Mouse (Mus musculus) C2C12 (cell line): ENCODE measurements around the gene Map7d1. TPM values are rescaled to one million over a fixed set of nuclear protein-coding genes. Genes with fewer than 3 reads are reported as not detected.

ENCODE experiments used
- H3K27me3 ChIP-seq: one replicate; pipeline ENCODE4 v1.6.1; 2011; ENCODE audit not compliant: control insufficient read depth, insufficient read depth, insufficient read length
- H3K36me3 ChIP-seq: one replicate; pipeline ENCODE4 v1.6.1; 2011; ENCODE audit not compliant: control insufficient read depth, insufficient read depth
- H3K4me3 ChIP-seq: one replicate; pipeline ENCODE4 v1.5.1; 2011; ENCODE audit warnings: mild to moderate bottlenecking, control low read depth; ENCODE audit not compliant: poor library complexity, insufficient read depth, severe bottlenecking
- H3K79me2 ChIP-seq: one replicate; pipeline ENCODE4 v1.6.1; 2011; ENCODE audit not compliant: control insufficient read depth, insufficient read depth
- H3K79me3 ChIP-seq: one replicate; pipeline ENCODE4 v1.6.1; 2011; ENCODE audit warnings: low read depth, control low read depth
- H3ac ChIP-seq: one replicate; pipeline ENCODE3; 2011; ENCODE audit warnings: low read depth; ENCODE audit not compliant: control insufficient read depth, insufficient read length
- CEBPB ChIP-seq: IDR thresholded peaks from one replicate; pipeline ENCODE4 v1.6.1; 2011; ENCODE audit warnings: low read depth, mild to moderate bottlenecking, control low read depth, moderate library complexity
- CTCF ChIP-seq: IDR thresholded peaks from one replicate; pipeline ENCODE4 v1.5.1; 2011; ENCODE audit not compliant: control insufficient read depth, insufficient read depth, insufficient read length
- FOSL1 ChIP-seq: IDR thresholded peaks from one replicate; pipeline ENCODE4 v1.8.0; 2011; ENCODE audit warnings: mild to moderate bottlenecking, low read length; ENCODE audit not compliant: poor library complexity, insufficient read depth, severe bottlenecking
- MAX ChIP-seq: IDR thresholded peaks from one replicate; pipeline ENCODE4 v1.6.1; 2011; ENCODE audit warnings: mild to moderate bottlenecking, control low read depth
- MYOD1 ChIP-seq: IDR thresholded peaks from one replicate; pipeline ENCODE4 v1.6.1; 2011; ENCODE audit warnings: low read depth; ENCODE audit not compliant: control insufficient read depth, insufficient read length
- MYOG ChIP-seq: IDR thresholded peaks from one replicate; pipeline ENCODE4 v1.6.1; 2011; ENCODE audit not compliant: control insufficient read depth, insufficient read length; ENCODE audit errors: extremely low read depth
- USF1 ChIP-seq: IDR thresholded peaks from one replicate; pipeline ENCODE4 v1.6.1; 2011; ENCODE audit warnings: low read depth, mild to moderate bottlenecking, control low read depth, moderate library complexity
- polyA plus RNA-seq: library from polyadenylated mRNA; unstranded; fragments of >200 nt; fragmentation: generic; extraction: Trizol; gene quantifications from one replicate; pipeline ENCODE4 v1.2.1, GENCODE M21; 2012; ENCODE audit warnings: missing spikeins

Map7d1 gene
- polyA plus RNA-seq, 1 experiment, result 130 TPM

GRCm38 (mm10) chr4:126241956-126242355 is 14.2 kb downstream of the Map7d1 start:
- Histone ChIP-seq H3K79me3 (peaks cover 56% of the 10 kb centered on the region), H3K36me3 (peaks cover 60% of the 10 kb centered on the region), H3K27me3 (no peaks in the 10 kb centered on the region), H3ac (peak overlapping the region; percentile 18), H3K79me2 (peaks cover 93% of the 10 kb centered on the region), H3K4me3 (no peak overlapping the region)
- TF ChIP-seq MYOG (no peak), CEBPB (no peak), MYOD1 (no peak), FOSL1 (no peak), USF1 (no peak), CTCF (no peak), MAX (no peak)

GRCm38 (mm10) chr4:126239862-126240475 is 16.2 kb downstream of the Map7d1 start:
- Histone ChIP-seq H3K4me3 (no peak overlapping the region), H3K36me3 (peaks cover 62% of the 10 kb centered on the region), H3K27me3 (no peaks in the 10 kb centered on the region), H3ac (no peak overlapping the region), H3K79me2 (peaks cover 73% of the 10 kb centered on the region), H3K79me3 (peaks cover 40% of the 10 kb centered on the region)
- no peak for TF ChIP-seq MYOG
- no peak for TF ChIP-seq MYOD1
- TF ChIP-seq CTCF, result no peak
- no peak for TF ChIP-seq MAX
- TF ChIP-seq FOSL1, result no peak
- no peak for TF ChIP-seq USF1
- TF ChIP-seq CEBPB, result no peak

GRCm38 (mm10) chr4:126237721-126238242 is 18.4 kb downstream of the Map7d1 start:
- Histone ChIP-seq H3K79me3 (peaks cover 21% of the 10 kb centered on the region), H3K27me3 (no peaks in the 10 kb centered on the region), H3ac (no peak overlapping the region), H3K79me2 (peaks cover 51% of the 10 kb centered on the region), H3K4me3 (no peak overlapping the region), H3K36me3 (peaks cover 84% of the 10 kb centered on the region)
- TF ChIP-seq CTCF (no peak), MYOD1 (no peak), FOSL1 (no peak), MAX (no peak), MYOG (no peak), USF1 (no peak), CEBPB (no peak)

- Histone ChIP-seq H3K27me3 (no peaks in the 10 kb centered on the region), H3K79me3 (peaks cover 17% of the 10 kb centered on the region), H3K79me2 (peaks cover 40% of the 10 kb centered on the region), H3ac (no peak overlapping the region), H3K4me3 (no peak overlapping the region), H3K36me3 (peaks cover 93% of the 10 kb centered on the region)
- TF ChIP-seq USF1 (no peak), MAX (no peak), FOSL1 (no peak), CTCF (no peak), MYOG (no peak), CEBPB (no peak), MYOD1 (no peak)
Measured at GRCm38 (mm10) chr4:126236467-126237280, 19.5 kb downstream of the Map7d1 start.

GRCm38 (mm10) chr4:126235191-126235590 is 21.0 kb downstream of the Map7d1 start:
- no peaks in the 10 kb centered on the region for H3K27me3 ChIP-seq
- TF ChIP-seq MYOD1 (no peak), MYOG (no peak), USF1 (no peak), CTCF (no peak), CEBPB (no peak), FOSL1 (no peak), MAX (no peak)
- H3ac ChIP-seq, result no peak overlapping the region
- H3K79me2 ChIP-seq, result peaks cover 31% of the 10 kb centered on the region
- H3K79me3 ChIP-seq, result peaks cover 17% of the 10 kb centered on the region
- no peak overlapping the region for H3K4me3 ChIP-seq
- peaks cover 93% of the 10 kb centered on the region for H3K36me3 ChIP-seq
